Mouse (Mus musculus): ENCODE measurements around the gene Gm17606. TPM values are rescaled to one million over a fixed set of nuclear protein-coding genes. Genes with fewer than 3 reads are reported as not detected.

Gm17606 gene
- total RNA-seq, 2 experiments from 2014 or later, result not detected

DNA sequence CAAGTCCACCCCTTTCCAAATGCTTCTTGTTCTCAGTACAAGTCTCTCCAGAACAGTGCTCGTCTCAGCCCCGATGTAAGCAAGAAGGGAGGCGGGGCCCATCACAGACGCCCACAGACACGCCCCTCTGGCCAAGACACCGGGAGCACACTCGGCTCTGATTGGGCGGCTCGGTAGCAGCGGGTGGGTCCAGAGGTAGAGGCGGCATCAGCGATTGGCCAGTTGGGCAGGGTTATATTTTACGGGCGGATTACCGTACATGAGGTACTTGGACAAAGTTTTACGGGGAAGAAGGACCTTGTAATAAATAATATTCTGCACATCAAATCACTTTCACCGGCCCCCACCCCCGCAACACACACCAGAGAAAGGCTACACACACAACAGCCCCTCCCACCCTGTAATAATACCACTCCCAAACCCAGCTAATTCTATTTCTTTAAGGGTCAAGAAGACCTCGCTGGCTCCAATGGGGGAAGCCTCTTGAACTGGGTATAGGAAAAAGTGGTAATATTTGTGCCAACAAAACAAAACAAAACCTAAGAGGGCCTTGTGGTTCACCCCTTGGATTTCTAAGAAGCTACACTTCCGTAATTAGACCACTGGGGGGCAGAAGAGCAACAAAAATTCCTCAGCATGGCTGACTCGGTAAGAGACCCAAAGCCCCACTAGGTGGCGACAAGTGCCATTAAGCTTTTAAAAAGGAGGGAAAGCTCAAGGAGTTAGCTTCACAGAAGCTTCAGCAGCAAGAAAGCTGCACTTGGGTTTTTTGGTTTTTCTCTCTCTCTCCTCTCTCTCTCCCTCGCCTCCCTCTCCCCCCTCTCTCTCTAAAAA, 10.1 kb downstream of the Gm17606 start:
- intact Hi-C loops (cut with DNase I), result loop anchor here (1.0 to 5.0 kb wide), 2 partner anchors 36 to 50 kb away; partner anchors contain the start of genes 1700123O20Rik and Acin1
- DNase-seq, result peak; percentile 89 to 92

DNA sequence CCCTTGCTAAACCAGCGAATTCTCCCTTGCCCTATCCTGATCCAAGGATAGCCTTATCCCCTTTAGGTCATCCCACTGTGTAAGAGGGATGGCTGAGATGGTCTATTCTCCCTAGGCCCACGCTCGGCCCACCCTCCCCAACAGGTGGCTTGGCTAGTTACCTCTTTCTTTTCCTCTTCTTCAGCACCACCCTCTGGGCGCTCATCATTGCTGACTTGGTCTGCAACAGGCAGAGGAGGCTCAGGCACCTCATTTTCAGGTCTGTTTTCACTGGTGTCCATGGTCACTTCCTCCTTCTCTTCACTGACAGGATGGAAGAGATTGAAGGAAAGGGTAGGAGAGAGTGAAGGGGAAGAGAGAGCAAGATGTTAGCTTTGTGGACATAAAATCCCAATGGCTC, 10.8 kb downstream of the Gm17606 start:
- intact Hi-C loops (cut with DNase I), result loop anchor here (1.0 to 5.0 kb wide), 2 partner anchors 36 to 50 kb away; partner anchors contain the start of genes 1700123O20Rik and Acin1
- peak in 1 of 2 experiments; percentile 12 for DNase-seq

- DNase-seq, result peak in 1 of 2 experiments; percentile 4
- intact Hi-C loops (cut with DNase I), result loop anchor here (5.0 kb wide), 1 partner anchor 35 kb away; the partner anchor contains the start of genes 1700123O20Rik and Acin1
These were observed 12.0 kb downstream of the Gm17606 start for GRCm38 (mm10) chr14:54652787-54653186.

DNA sequence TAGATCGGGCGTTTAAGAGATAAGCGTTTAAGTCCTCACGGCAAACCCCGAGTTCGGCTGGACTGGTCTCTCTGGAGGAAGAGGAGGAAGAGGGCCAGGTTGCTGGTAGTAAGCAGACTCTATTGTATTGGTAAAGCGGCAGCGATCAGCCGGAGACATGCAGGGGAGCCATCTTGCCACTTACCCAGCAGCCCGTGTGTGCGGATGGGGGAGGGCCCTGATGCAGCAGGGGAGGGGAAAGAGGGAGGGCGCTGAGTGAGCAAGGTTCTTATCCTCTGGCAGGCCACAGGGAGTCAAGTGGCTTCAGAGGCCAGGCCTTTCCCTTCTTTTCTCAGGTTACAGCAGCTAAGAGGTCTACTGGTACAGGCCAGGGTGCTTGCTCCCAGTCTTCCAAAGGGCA, 12.7 kb downstream of the Gm17606 start:
- DNase-seq, result peak; percentile 91
- intact Hi-C loops (cut with DNase I), result loop anchor here (5.0 kb wide), 1 partner anchor 34 kb away; the partner anchor contains the start of genes 1700123O20Rik and Acin1

DNA sequence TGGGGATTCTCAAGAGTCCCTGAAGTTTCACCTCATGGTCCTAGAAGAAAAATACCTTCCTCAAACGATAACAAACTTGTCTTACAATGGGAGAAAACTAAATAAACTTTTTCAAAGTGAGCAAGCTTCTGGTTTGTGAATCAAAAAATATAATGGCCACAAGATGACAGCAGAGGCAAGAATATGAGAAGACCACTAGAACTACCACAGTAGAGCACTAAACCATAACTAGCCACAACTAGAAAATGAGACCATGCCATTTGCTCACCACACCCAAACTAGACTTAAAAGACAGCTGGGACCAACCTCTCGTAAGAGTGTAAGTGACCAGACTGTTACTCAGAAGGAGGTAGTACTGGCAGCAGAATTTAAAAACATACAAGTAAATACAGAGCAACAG, 19.3 kb downstream of the Gm17606 start:
- intact Hi-C loops (cut with DNase I), result no loop called here
- DNase-seq, result peak in 1 of 2 experiments; percentile 55

GRCm38 (mm10) chr14:54664477-54665222, 23.9 kb downstream of the Gm17606 start:
- no peak for DNase-seq
- intact Hi-C loops (cut with DNase I), result no loop called here

GRCm38 (mm10) chr14:54669381-54669780, 28.6 kb downstream of the Gm17606 start:
- DNase-seq, result peak; percentile 47 to 73
- intact Hi-C loops (cut with DNase I), result no loop called here

DNA sequence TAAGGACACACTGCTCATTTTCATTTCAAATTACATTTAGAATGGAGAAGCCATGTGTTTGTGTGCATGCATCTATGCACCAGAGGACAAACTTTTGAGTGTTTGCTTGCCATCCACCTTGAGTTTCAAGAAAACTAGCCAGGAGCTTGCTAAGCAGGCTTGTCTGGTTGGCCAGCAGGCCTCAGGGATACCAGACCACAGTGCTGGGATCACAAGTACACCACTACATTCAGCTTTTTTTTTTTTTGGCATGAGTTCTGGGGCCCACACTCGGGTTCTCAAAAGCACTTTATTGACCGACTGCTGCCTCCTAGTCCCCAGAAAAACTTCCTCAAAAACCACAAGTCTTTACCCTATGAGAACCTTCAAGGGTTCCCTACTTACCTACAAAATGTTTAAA, 33.6 kb downstream of the Gm17606 start:
- intact Hi-C loops (cut with DNase I), result no loop called here
- DNase-seq, result no peak

DNA sequence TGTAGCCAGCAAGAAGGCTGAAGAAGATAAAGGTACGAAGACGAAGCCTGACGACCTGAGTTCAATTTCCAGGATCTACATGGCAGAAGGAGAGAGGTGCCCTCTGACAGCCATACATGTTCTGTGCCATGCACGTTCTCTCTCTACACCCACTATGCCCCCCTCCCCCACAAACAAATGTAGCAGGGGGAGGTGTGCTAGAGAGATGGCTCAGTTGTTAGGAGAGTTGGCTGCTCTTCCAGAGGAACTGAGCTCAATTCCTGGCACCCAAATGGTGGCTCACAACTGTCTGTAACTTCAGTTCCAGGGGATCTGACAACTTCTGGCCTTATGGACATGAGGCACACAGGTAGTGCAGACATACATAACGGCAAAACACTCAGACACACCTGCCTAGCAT, 35.5 kb downstream of the Gm17606 start:
- intact Hi-C loops (cut with DNase I), result no loop called here
- DNase-seq, result no peak

GRCm38 (mm10) chr14:54678657-54679304, 38.0 kb downstream of the Gm17606 start:
- intact Hi-C loops (cut with DNase I), result no loop called here
- no peak for DNase-seq

DNA sequence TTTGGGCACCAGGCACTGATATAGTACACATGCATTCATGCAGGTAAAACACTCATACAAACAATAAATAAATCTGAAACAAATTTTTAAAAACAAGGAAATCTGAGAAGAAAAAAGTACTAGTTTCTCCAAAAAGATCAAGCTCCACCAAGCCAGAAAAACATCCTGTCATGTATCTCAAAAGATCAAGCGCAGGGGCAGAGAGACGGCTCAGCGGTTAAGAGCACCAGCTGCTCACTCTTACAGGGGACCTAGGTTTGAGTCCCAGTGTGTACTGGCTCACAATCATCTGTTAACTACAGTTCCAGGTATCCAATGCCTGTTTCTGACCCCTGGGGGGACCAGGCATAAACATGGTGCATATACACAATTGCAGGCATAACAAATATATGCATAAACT, 41.6 kb downstream of the Gm17606 start:
- intact Hi-C loops (cut with DNase I), result no loop called here
- DNase-seq, result no peak

DNA sequence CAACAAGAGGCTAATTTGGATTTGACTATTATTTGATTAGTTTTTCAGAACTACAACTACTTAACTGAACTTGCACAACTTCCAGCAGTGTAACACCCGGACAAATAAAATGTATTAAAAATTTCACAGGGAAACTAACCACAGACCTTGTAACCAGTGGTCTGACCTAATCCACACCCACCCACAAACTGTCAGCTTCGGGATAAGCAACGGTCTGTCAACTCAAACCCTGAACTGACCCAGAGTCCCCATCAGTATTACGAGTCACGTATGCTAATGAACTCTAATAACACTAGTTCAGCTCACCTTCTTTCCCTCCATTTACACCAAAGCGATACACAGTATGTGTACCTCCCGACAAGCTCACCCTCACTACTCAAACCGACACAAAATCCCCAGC, 44.7 kb downstream of the Gm17606 start:
- intact Hi-C loops (cut with DNase I), result loop anchor here (5.0 kb wide), 1 partner anchor 33 kb away; no protein-coding TSS in a partner anchor
- DNase-seq, result no peak

- no peak for DNase-seq
- intact Hi-C loops (cut with DNase I), result loop anchor here (5.0 kb wide), 1 partner anchor 34 kb away; no protein-coding TSS in a partner anchor
These were observed 45.3 kb downstream of the Gm17606 start, which contains the start of gene 1700123O20Rik for GRCm38 (mm10) chr14:54686063-54686521. 1700123O20Rik (plus strand) TSS chr14:54686216.

- DNase-seq, result peak; percentile 100
- intact Hi-C loops (cut with DNase I), result loop anchor here (5.0 kb wide), 1 partner anchor 34 kb away; no protein-coding TSS in a partner anchor
These were observed 45.9 kb downstream of the Gm17606 start, which contains the start of gene Acin1 for GRCm38 (mm10) chr14:54686522-54687143. Acin1 (minus strand) TSS chr14:54686931.

DNA sequence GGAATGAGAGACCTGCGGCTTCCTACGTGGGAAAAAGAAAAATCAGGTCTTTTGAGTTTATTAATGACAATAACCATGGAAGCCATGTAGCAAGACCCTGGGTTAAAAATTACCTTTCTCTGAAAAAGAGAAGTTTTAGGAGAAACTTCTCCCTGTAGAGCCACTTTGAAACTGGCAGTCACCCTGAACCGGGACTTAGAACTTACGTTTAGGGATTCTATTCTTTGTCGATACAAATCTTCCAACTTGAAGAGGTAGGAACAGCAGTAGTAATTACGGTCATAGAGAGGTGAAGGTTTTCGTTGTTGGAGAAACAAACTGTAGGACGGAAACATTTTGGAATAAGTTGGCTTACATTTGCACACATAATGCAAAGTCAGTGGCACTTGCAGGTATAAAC, 46.5 kb downstream of the Gm17606 start:
- intact Hi-C loops (cut with DNase I), result loop anchor here (5.0 kb wide), 1 partner anchor 35 kb away; no protein-coding TSS in a partner anchor
- DNase-seq, result no peak

DNA sequence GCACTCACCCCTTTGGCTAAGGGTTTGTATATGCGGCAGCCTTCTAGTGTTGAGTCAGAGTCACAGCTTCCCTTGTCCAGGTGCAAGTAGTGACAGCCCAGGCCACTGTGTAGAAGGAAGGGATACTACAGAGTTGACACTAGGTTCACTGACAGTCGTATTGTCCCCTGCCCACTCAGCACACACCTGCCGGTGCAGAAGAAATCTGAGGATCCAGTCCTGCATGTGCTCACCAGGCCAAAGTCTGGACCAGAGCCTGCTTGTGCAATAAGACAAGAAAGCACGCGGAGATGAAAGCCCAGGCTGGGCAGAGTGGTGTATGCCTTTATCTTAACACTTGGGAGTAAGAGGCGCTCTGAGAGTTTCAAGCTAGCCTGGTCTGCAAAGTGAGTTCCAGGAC, 54.3 kb downstream of the Gm17606 start:
- intact Hi-C loops (cut with DNase I), result no loop called here
- DNase-seq, result no peak

DNA sequence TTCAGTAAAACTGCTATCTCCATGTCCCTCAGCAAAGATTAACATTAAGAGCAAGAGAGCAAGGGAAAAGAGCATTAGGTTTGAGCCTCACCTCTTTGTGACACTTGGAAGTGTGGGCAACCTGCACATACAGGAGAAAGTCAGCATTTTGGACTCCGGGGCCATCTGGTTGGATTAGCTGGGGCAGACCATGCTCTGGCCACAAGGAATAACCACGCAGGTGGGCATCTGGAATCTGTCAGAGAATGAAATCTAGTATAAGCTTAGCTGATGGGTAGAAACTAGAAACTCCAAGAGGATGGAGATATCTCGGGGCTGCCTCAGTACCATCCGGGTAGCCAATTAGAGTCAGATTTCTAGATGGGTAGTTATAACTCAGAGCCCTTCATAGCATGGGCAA, 56.0 kb downstream of the Gm17606 start:
- DNase-seq, result no peak
- intact Hi-C loops (cut with DNase I), result no loop called here
